Mouse (Mus musculus): ENCODE measurements around the gene Wdr61. TPM values are rescaled to one million over a fixed set of nuclear protein-coding genes. Genes with fewer than 3 reads are reported as not detected.
"Not testable (repeated sequence)": the region's sequence is repeated elsewhere in the genome, so short reads cannot be mapped to it uniquely, and the experiment has no call there.

Wdr61 gene
- total RNA-seq, 2 experiments from 2014 or later: 49.7 to 62.1 TPM

- H3K27ac ChIP-seq: peak within 1 kb of the TSS; percentile 87
- H3K4me3 ChIP-seq: peak within 1 kb of the TSS; percentile 87
- no peak for DNase-seq (ENCODE audit: extremely low spot score in 1 of 2, low spot score in 2 of 2)
- intact Hi-C loops (cut with DNase I): no loop called here
- no peak for TF ChIP-seq CTCF (IDR thresholded peaks at IDR 0.05)
Measured at GRCm38 (mm10) chr9:54698318-54699086, 35.8 kb downstream of the Wdr61 start, which contains the start of gene Dnaja4. Dnaja4 (plus strand) TSS chr9:54698873.

GRCm38 (mm10) chr9:54691241-54691805, 43.0 kb downstream of the Wdr61 start:
- H3K27ac ChIP-seq; DNase-seq (ENCODE audit: extremely low spot score in 1 of 2, low spot score in 2 of 2); intact Hi-C loops (cut with DNase I): not testable (repeated sequence)
- H3K4me3 ChIP-seq: peak overlapping the region; percentile 35

GRCm38 (mm10) chr9:54690697-54691096, 43.6 kb downstream of the Wdr61 start:
- DNase-seq (ENCODE audit: extremely low spot score in 1 of 2, low spot score in 2 of 2); H3K4me3 ChIP-seq; intact Hi-C loops (cut with DNase I); H3K27ac ChIP-seq: not testable (repeated sequence)

- Histone ChIP-seq H3K4me3 (no peak overlapping the region), H3K27ac (no peak overlapping the region)
- intact Hi-C loops (cut with DNase I): no loop called here
- DNase-seq (ENCODE audit: extremely low spot score in 1 of 2, low spot score in 2 of 2): no peak
- TF ChIP-seq CTCF (IDR thresholded peaks at IDR 0.05): no peak
Measured at GRCm38 (mm10) chr9:54689446-54689845, 44.9 kb downstream of the Wdr61 start.

- TF ChIP-seq CTCF (IDR thresholded peaks at IDR 0.05): no peak
- intact Hi-C loops (cut with DNase I): no loop called here
- DNase-seq (ENCODE audit: extremely low spot score in 1 of 2, low spot score in 2 of 2): no peak
- H3K4me3 ChIP-seq: no peak overlapping the region
- no peak overlapping the region for H3K27ac ChIP-seq
Measured at GRCm38 (mm10) chr9:54687246-54688236, 46.8 kb downstream of the Wdr61 start.

- DNase-seq (ENCODE audit: extremely low spot score in 1 of 2, low spot score in 2 of 2): no peak
- TF ChIP-seq CTCF (IDR thresholded peaks at IDR 0.05): no peak
Measured at GRCm38 (mm10) chr9:54683814-54684605, 50.3 kb downstream of the Wdr61 start.

GRCm38 (mm10) chr9:54682846-54683245, 51.5 kb downstream of the Wdr61 start:
- no peak for TF ChIP-seq CTCF (IDR thresholded peaks at IDR 0.05)
- intact Hi-C loops (cut with DNase I): no loop called here
- no peak overlapping the region for H3K4me3 ChIP-seq
- no peak overlapping the region for H3K27ac ChIP-seq
- no peak for DNase-seq (ENCODE audit: extremely low spot score in 1 of 2, low spot score in 2 of 2)

More at GRCm38 (mm10) chr9:54683814-54684605, 50.3 kb downstream of the Wdr61 start:
- intact Hi-C loops (cut with DNase I): no loop called here
- Histone ChIP-seq H3K27ac (no peak overlapping the region), H3K4me3 (no peak overlapping the region)

GRCm38 (mm10) chr9:54676531-54676986, 57.8 kb downstream of the Wdr61 start:
- H3K27ac ChIP-seq: no peak overlapping the region
- DNase-seq (ENCODE audit: extremely low spot score in 1 of 2, low spot score in 2 of 2): peak; percentile 69 to 85
- intact Hi-C loops (cut with DNase I): loop anchor here (1.0 to 5.0 kb wide), 3 partner anchors 44 to 149 kb away; no protein-coding TSS in a partner anchor
- TF ChIP-seq CTCF (IDR thresholded peaks at IDR 0.05): peak; percentile 73
- H3K4me3 ChIP-seq: peak overlapping the region; percentile 32

GRCm38 (mm10) chr9:54673887-54674286, 60.4 kb downstream of the Wdr61 start:
- Histone ChIP-seq H3K4me3 (no peak overlapping the region), H3K27ac (no peak overlapping the region)
- DNase-seq (ENCODE audit: extremely low spot score in 1 of 2, low spot score in 2 of 2): no peak
- no peak for TF ChIP-seq CTCF (IDR thresholded peaks at IDR 0.05)
- intact Hi-C loops (cut with DNase I): no loop called here

GRCm38 (mm10) chr9:54671962-54672361, 62.4 kb downstream of the Wdr61 start:
- Histone ChIP-seq H3K27ac (no peak overlapping the region), H3K4me3 (no peak overlapping the region)
- intact Hi-C loops (cut with DNase I): no loop called here
- DNase-seq (ENCODE audit: extremely low spot score in 1 of 2, low spot score in 2 of 2): no peak
- no peak for TF ChIP-seq CTCF (IDR thresholded peaks at IDR 0.05)

GRCm38 (mm10) chr9:54668455-54668854, 65.9 kb downstream of the Wdr61 start:
- no peak for DNase-seq (ENCODE audit: extremely low spot score in 1 of 2, low spot score in 2 of 2)
- TF ChIP-seq CTCF (IDR thresholded peaks at IDR 0.05): no peak
- no peak overlapping the region for H3K4me3 ChIP-seq
- H3K27ac ChIP-seq: no peak overlapping the region
- intact Hi-C loops (cut with DNase I): no loop called here
